Mouse (Mus musculus) olfactory bulb, adult 2 months (tissue): ENCODE data around the gene Nup93.

Experiments
- CTCF ChIP-seq: fragments of 200-500 bp; IDR thresholded peaks from 2 replicates; pipeline ENCODE4 v1.5.1; 2012; ENCODE audit warnings: low read depth, mild to moderate bottlenecking, low read length, moderate library complexity; ENCODE audit not compliant: insufficient read depth
- POLR2A ChIP-seq: fragments of 200-500 bp; IDR thresholded peaks from 2 replicates; pipeline ENCODE4 v1.6.1; 2012; ENCODE audit warnings: mild to moderate bottlenecking, low read depth, low read length, moderate library complexity; ENCODE audit not compliant: insufficient read depth

GRCm38 (mm10) chr8:94213819-94214218, 545 bp upstream of the Nup93 start:
- TF ChIP-seq CTCF (no peak), POLR2A (no peak)
